Mouse (Mus musculus) bone marrow macrophage, adult 2 months (primary cell): Measurements from ENCODE around the gene AU040320.

Experiments used
- CTCF ChIP-seq: IDR thresholded peaks from 2 replicates; pipeline ENCODE4 v1.5.1; 2012; ENCODE audit warnings: low read depth, mild to moderate bottlenecking, low read length, moderate library complexity
- POLR2A ChIP-seq: IDR thresholded peaks from 2 replicates; pipeline ENCODE4 v1.6.1; 2012; ENCODE audit warnings: mild to moderate bottlenecking, low read depth, low read length, borderline replicate concordance

DNA sequence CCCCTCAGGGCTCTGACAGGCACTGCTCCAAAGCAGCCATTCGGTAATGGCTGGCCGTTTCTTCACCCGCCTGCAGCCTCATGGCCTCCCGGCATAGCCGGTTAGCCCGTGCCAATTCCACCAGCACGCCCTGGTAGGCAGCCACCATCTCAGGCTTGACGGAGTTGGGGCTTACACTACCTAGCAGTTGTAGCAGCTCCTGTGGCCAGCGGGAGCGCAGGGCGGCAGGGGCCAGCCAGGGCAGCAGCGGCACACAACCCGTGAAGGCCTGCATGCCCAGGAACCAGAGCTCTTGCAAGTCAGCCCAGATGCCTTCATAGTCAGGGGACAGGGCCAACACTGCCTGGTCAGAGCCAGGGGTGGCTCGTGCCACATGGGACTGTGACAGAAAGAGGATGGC is 8.5 kb upstream of the AU040320 start:
- TF ChIP-seq CTCF: no peak
- no peak for TF ChIP-seq POLR2A
